Mouse (Mus musculus) bone marrow, adult 2 months (tissue): Measurements from ENCODE around the gene Folr2.

Source experiments
- CTCF ChIP-seq: fragments of 200-500 bp; IDR thresholded peaks from 2 replicates; pipeline ENCODE4 v1.5.1; 2011; ENCODE audit warnings: low read length, control low read depth; ENCODE audit not compliant: control insufficient read depth, insufficient read depth
- POLR2A ChIP-seq: fragments of 200-500 bp; IDR thresholded peaks from 2 replicates; pipeline ENCODE4 v1.6.1; 2011; ENCODE audit warnings: low read depth, mild to moderate bottlenecking, control low read depth, low read length, borderline replicate concordance; ENCODE audit not compliant: control insufficient read depth

- TF ChIP-seq POLR2A (no peak), CTCF (no peak)
These were observed 23.6 kb downstream of the Folr2 start for GRCm38 (mm10) chr7:101833352-101833751.
